Mouse (Mus musculus) cerebellum, adult (tissue): ENCODE results near the gene Ankrd35.
"Not testable (repeated sequence)": the region's sequence is repeated elsewhere in the genome, so short reads cannot be mapped to it uniquely, and the experiment has no call there.

Source experiments
- ATAC-seq: cut with Nextera tagmentation; 2 replicates; pipeline ENCODE4 v1.9.2; 2017; ENCODE audit warnings: mild to moderate bottlenecking, moderate library complexity, mixed read lengths; ENCODE audit not compliant: insufficient number of reproducible peaks, low FRiP score, low TSS enrichment

Gene Ankrd35

DNA sequence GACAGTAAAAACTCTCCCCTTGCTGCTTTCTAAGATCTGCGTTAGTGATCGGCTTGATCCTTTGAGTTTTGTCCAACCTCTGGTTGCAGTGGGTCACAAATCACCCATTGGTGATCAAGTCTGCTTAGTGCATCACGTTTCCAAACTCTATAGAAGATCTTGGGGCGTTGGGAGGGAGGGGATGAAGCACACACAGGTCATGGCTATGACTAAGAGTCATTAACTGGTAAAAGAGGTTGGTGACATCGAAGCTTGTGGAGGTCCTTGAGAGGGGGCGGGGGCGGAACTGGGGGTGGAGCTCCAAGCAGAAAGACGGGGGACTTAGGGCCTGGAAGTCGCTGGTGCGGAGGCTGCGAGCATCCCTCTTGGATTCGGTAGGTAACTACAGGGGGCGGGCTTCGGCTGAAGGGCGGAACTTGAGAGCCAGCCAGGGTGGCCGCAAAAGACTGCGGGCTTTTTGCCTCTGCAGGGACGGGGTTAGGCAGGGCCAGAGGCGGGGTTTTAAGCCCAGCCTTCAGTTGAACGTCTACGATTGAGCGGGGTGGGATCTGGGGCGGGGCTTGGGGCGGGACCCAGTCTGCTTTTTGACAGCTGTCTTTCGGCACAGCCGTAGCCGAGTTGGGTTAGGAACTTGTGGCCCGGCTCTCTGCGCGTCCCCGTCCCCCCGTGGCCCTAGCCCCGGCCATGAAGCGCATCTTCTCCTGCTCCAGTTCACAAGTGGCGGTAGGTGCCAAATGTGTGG lies at the start of gene Ankrd35:
TSS of gene Ankrd35 (plus strand) at position 405 of the 742 bp plus-strand sequence.
- peak; percentile 84 for ATAC-seq

DNA sequence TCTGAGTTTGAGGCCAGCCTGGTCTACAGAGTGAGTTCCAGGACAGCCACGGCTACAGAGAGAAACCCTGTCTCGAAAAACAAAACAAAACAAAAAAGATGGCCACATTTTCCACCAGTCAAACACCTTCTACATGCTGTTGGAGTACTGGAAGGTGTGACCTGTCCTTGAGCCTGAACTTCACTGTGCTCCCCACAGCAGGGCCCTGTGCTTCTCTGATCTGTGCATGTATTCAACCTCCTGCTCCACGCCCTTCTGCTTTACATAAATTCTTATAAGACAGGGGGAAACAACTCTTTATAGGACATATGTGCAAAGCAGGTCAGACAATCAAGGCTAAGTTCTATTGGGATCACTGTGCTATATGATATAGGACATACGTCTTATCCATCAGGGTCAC lies 46.7 kb upstream of the Ankrd35 start:
- no peak for ATAC-seq

DNA sequence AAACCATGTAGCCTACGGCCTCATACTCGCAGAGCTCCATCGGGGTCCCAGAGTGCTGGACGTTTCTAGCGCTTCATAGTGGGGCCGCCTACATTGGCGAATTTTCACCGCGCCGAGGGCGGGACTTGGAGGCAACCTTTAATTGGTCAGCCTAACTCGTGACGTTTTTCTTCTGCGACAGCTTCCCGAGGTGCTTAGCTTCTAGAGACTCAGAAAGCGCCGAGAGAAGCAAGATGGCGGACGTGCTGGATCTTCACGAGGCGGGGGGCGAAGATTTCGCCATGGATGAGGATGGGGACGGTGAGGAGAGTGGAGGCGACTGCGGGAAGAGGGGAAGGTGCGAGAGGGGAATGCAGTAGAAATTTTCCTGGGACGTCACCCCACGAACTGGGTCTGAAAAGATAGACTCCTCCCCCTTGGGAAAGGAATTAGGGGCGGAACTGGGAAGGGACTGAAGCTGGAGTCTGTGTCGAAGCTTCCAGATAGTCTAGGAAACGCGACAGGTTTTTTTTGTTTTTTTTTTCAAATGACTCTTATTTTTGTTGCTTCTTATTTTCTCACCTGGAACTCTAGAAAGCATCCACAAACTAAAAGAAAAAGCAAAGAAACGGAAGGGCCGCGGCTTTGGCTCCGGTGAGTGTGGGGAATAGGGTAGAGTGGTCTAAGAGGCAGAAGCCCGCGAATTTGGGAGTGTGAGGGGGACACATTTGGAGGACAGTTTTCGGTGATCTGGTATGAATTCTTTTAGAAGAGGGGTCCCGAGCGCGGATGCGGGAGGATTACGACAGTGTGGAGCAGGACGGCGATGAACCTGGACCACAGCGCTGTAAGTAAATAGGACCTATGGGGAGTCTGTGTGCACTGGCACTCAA lies 40.0 kb upstream of the Ankrd35 start, which contains the start of gene Rbm8a:
TSS of gene Rbm8a (plus strand) at position 205 of the 872 bp plus-strand sequence.
- peak; percentile 95 for ATAC-seq

DNA sequence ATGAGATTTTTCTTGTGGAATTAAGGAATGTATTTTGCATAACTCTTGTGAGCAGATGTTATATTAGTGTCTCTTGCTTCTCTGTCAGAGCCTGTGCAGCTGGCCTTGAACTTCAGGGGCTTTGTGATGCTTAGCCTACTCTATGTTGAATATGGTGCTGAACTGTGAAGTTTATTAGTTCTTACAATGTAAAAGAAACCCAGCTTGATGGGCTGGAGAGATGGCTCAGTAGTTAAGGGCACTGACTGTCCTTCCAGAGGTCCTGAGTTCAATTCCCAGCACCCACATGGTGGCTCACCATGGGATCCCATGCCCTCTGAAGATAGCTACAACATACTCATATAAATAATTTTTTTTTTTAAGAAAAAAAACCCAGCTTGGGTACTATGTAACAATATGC lies 37.9 kb upstream of the Ankrd35 start:
- ATAC-seq = no peak

DNA sequence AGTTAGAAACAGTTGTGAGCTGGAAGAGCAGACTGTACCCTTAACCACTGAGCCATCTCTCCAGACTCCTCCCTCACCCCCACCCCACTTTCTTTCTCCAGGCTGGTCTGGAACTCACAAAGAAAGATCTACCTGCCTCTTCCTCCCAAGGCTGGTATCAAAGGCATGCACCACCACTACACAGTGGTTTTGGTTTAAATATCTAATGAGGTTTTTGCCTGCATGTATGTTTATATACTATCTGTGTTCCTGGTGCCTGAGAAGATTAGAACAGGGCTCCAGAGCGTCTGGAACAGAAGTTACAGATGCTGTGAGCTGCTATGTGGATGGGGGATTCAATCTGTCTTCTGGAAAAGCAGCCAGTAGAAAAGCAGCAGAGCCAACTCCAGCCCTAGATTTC lies 35.9 kb upstream of the Ankrd35 start:
- ATAC-seq = no peak

DNA sequence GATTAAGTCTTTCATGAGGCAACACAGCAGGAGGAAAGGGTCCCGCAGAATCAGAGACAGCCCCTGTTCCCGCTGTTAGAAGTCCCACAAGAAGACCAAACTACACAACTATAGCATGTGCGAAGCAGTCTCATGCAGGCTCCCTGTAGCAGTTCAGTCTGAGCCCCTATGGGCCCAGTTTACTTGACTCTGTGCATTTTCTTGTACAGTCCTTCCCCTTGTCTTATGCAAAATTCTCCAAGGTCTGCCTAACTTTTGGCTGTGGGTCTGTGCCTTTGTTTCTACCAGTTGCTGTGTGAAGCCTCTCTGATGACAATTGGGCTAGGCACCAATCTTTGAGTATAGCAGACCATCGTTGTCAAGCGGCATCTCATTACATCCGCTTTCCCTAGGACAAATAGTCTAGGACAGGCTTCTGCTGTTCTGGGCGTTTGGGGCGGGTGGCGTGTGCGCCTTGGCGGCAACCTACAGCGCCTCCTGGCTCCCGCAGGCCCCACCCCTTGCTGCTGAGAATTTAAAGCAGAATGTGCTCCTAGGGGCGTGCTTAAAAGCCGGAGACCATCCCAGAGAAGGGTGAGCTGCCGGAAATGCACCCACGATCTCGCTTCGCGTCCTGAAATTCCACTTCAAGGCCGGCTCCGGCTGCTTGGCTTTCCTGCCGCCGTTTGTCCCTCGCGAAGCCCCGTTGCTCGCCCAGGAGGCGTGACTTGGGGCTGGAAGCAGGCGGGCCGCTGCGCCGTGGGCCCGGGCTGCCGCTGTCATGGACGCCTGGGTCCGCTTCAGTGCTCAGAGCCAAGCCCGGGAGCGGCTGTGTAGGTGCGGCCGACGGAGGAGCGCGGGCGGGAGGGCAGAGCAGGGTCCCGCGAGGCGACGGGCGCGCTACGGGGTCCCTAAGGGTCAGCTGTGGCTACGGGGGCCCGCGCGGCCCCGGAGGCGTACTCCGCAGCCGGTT lies 34.7 kb upstream of the Ankrd35 start, which contains the start of the genes Pex11b and Gm42957:
TSS of gene Pex11b (plus strand) at position 449 of the 952 bp plus-strand sequence.
TSS of gene Gm42957 (plus strand) at position 547 of the 952 bp plus-strand sequence.
- ATAC-seq = peak; percentile 75; the same call in 1 of the 2 replicates

DNA sequence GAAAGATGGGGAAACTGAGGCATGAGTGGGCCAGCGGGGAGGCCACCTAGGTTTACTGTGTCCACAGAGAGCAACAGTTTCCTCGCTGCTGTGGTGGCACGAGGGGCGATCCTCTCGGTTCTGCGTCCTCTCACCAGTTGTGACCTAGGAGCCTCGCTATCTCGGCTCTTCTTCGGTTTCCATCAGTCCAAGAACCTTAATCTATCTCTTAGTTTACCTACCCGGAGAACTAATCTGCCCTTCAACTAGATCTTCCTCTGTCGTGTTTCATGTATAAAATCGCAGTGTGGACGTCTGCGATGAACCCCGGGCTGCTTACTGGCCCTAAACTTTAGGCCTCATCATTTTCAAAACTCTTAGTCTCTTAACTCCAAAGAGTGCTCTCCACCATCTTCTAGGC lies 34.0 kb upstream of the Ankrd35 start:
- ATAC-seq = no peak

DNA sequence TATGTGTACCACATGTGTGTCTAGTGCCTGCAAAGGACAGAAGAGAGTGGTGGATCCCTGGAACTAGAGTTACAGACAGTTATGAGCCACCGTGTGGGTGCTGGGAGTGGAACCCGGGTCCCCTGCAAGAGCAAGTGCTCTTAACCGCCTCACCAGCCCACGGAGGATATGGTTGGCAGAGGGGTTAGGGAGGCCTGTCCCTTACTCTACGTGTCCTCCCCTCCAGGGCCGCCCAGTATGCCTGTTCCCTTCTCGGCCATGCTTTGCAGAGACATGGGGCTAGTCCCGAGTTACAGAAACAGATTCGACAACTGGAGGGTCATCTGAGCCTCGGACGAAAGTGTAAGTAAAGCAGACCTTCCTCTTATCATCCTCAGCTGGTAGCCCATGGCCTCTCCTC lies 33.5 kb upstream of the Ankrd35 start:
- no peak for ATAC-seq

DNA sequence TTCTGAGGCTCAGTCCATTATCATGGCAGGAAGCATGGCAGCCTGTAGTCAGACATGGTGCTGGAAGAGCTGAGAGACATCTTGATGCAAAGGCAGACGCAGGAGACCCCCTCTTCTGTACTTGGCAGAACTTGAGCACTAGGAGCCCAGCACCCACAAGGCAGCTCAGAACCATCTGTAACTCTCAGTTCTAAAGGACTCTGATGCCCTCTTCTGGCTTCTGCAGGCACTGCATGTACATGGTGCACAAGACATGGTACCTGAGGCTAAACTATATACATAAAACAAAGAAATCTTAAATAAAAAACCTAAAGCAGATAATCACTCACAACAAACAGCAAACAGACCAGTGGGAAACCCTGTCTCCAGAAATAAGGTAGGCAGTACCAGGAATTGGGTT lies 30.7 kb upstream of the Ankrd35 start:
- ATAC-seq = no peak

DNA sequence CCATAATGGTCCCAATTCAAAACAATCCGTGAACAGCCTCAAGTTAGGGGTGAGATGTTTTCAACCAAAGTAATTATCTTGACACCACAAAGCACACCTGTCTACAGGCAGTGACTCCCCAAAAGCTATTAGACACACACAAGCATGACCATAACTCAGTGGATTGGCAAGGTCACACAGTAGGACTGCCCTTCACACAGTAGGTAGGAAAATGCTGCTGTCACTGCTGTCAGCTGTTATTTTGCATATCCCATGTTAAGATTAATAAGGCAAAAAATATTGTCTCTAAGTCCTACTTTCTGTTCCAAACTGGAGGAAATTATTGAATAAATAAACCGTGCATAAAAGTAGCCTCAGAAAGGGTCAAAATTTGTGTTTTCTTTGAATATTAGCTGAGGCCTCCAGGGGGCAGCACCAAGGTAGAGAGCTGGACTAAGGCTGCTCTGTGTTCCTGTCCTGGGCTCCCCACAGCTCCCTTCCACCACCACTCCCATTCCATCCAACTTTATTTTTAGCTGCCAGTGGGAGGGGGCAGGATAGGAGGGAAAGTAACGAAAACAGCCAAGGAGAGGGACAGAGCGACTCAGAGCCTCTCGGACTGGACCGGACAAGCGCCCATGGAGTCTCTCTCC lies 24.8 kb upstream of the Ankrd35 start, which contains the start of gene Itga10:
TSS of gene Itga10 (plus strand) at position 567 of the 632 bp plus-strand sequence.
- ATAC-seq = peak; percentile 56; the same call in 1 of the 2 replicates

DNA sequence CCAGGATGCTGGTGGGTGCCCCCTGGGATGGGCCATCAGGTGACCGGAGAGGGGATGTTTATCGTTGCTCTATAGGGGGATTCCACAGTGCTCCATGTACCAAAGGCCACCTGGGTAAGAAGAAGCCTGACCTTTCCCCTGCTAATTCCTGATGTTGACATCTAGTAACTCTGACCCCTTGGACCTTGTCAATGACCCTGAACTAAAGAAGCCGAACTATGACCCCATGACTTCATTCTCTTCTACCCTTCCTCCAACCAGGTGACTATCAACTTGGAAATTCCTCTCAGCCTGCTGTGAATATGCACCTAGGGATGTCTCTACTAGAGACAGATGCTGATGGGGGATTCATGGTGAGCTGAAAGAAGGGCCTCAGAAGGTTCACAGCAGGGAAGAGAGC lies 22.6 kb upstream of the Ankrd35 start:
- ATAC-seq = no peak

DNA sequence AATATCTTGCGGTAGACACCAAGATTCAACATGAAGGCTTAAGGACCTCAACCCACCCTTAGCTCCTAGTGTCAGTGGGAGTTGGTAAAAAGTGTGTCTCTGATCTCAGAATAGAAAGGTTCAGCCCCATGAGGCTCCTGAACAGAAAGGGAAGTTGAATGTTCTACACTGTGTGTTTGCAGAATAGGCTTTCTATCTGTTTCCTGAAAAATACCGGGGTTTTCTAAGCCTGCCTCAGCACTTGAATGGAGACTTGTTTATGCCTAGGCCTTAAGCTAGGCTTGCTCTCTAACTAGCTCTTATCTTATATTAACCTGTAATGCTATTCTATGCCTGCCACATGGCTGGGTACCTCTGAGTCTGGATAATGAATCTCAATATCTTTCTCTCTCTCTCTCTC lies 9.0 kb upstream of the Ankrd35 start:
- ATAC-seq = no peak

DNA sequence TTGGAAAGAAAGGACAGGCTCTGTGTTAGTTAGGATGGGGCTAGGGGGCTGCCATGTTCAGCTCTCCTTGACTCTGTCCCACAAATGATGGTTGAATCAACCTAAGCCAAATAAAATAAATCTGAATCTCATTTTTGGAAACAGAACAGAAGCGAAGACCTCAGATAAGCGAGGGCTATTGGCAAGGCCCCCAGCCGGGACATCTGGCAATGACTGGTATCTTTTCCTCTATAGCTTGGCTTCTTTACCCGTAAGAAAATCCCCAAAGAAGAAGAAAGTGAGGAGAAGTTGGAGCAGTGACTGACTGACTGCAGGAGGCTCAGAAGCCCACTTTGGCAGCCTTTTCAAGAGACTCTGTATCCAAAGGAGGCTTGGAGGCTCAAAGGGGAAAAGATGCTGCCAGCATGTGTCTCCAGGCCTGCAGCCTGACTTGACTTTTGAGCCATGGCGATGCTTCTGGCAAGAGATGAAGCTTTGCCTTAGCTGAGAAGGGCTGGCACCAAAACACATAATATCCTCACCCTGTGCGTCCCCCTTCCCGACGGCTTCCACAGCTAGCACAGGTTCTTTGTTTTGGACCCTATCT lies 7.1 kb upstream of the Ankrd35 start:
- ATAC-seq = no peak

DNA sequence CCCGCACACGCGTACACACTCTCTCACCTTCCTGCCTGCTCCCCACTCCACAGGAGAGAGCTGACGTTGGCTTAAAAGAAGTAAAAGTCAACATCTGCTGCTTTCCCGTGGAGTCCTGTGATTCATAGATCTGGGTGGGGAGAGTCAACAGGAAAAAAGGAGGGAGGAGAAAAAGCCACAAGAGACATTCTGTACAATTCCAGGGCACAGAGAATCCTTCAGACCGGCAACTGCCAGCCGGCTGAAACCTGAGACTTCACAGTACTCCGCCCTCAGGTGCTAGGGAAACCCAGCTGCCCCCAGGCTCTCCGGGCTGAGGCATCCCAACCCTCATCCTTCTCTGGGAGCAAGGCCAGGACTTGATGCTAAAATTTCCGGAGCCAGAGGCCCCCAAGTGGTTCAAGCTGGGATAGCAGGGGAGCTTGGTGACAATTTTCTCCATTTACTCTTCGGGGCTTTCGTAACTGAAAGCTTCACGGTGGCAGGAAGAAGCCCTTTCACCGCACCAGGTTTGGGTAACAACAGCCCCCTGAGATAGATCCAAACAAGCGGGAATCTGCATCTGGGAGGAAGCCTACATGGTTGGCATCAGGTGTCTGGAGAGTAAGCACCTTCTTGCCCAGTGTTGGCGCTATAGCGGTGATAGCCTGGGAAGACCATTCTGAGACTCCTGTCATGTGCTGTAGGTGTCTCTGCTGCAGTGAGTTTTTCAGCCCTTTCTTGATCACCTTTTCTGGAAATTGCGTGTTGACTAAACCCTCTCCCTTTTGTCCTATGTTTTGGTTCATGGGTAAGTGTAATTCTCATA lies 6.3 kb upstream of the Ankrd35 start:
- ATAC-seq = peak; percentile 77

DNA sequence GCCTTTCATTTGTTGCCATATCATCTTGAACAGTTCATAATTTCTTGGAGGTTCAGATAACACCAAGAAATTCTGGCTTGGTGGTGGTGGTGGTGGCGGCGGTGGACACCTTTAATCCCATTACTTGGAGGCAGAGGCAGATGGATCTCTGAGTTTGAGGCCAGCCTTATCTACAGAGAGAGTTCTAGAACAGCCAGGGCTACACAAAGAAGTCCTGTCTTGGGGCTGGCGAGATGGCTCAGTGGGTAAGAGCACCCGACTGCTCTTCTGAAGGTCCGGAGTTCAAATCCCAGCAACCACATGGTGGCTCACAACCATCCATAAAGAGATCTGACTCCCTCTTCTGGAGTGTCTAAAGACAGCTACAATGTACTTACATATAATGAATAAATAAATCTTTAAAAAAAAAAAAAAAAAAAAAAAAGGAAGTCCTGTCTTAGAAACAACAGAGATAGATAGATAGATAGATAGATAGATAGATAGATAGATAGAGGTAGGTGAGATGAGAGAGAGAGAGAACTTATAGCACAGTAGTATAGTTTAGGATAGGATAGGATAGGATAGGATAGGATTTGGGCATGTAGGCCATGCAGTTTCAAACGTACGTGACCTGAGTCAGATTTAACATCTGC lies 4.1 kb upstream of the Ankrd35 start:
- ATAC-seq = not testable (repeated sequence)

DNA sequence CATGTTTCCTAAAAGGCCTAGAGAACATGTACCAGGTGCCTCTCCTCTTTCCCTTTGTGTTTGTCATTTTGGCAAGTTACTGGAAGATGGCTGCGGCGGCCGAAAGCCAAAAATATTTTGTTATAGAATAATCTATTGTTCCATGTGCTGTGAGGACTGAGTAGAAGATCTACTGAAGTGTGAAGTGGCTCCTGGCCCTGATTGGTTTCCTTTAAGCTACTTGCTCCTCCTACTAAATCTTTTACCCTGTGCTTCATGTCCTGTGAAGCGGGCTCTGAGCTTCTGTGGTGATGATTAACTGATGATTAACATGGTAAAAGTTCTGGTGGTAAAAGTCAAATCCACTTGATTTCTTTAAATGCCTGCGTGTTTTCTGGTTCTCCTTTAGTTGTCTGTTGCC lies 3.0 kb upstream of the Ankrd35 start:
- no peak for ATAC-seq

DNA sequence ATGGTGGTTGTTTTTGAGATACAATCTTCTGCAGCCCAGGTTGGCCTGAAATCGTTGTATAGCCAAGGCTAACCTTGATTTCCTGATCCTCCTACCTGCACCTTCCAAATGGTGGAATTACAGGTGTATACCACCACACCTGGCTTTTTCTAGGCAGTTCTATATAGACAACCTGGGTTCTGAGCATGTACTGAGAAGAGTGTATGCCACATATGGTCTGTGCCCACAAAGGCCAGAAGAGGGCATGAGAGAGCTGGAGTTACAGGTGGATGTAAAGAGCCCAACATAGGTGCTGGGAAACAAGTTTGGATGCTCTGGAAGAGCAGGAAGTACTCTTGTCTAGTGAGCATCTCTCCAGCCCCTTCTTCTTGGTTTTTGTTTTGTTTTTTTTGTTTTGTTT lies 2.6 kb upstream of the Ankrd35 start:
- no peak for ATAC-seq
